Mouse (Mus musculus): ENCODE results near the gene Grhl1.

- TF ChIP-seq POLR2A (IDR thresholded peaks at IDR 0.05; ENCODE audit: insufficient read depth, low read depth, low read length): no peak
- no peak for TF ChIP-seq CTCF (IDR thresholded peaks at IDR 0.05; ENCODE audit: insufficient read depth, low read depth, low read length)
Measured at GRCm38 (mm10) chr12:24650415-24651062, 78.5 kb downstream of the Grhl1 start.

Measured in olfactory bulb, adult 2 months (tissue).